ENCODE assay signal across 8 mouse cellular contexts in genomic region chr13:38064854-38065663, GRCm38 (mm10). TPM values are rescaled to one million over a fixed set of nuclear protein-coding genes. Genes with fewer than 3 reads are reported as not detected.
DNase-seq lines count a peak whose midpoint lies in the region; ATAC-seq lines count a peak whose summit lies in the region.

No protein-coding gene starts in this region.

- ATAC-seq in embryonic facial prominence, embryonic 14.5 days (ENCODE audit: low read depth): peak; percentile 26; the same call in 1 of the 2 replicates
- peak; percentile 87 for ATAC-seq in intestine, embryonic 15.5 days
- no peak for ATAC-seq in midbrain, embryonic 14.5 days (ENCODE audit: low FRiP score, low TSS enrichment)
- no peak; the same call in 1 of the 2 replicates for ATAC-seq in monocyte, adult 5-6 weeks (replicated peaks; ENCODE audit: insufficient number of reproducible peaks, low FRiP score, low TSS enrichment, poor library complexity, severe bottlenecking)

- H3K9me3 ChIP-seq in embryonic facial prominence, embryonic 14.5 days (ENCODE audit: control insufficient read depth, low read length): no peaks in the 10 kb centered on the region
- no peaks in the 10 kb centered on the region for H3K9me3 ChIP-seq in intestine, embryonic 15.5 days
- no peaks in the 10 kb centered on the region for H3K9me3 ChIP-seq in limb, embryonic 10.5 days (replicated peaks)
- H3K9me3 ChIP-seq in midbrain, embryonic 14.5 days (ENCODE audit: control insufficient read depth, low read length): no peaks in the 10 kb centered on the region

- no peak overlapping the region for H3K4me2 ChIP-seq in embryonic facial prominence, embryonic 14.5 days (ENCODE audit: low read depth, low read length)
- H3K4me2 ChIP-seq in intestine, embryonic 15.5 days (replicated peaks): no peak overlapping the region
- H3K4me2 ChIP-seq in midbrain, embryonic 14.5 days (ENCODE audit: low read length): no peak overlapping the region

- no peak overlapping the region for H3K27ac ChIP-seq in embryonic facial prominence, embryonic 14.5 days (replicated peaks; ENCODE audit: low read depth, low read length)
- H3K27ac ChIP-seq in intestine, embryonic 15.5 days: no peak overlapping the region
- H3K27ac ChIP-seq in limb, embryonic 10.5 days: no peak overlapping the region
- no peak overlapping the region for H3K27ac ChIP-seq in midbrain, embryonic 14.5 days (replicated peaks; ENCODE audit: low read depth, low read length)

- H3K27me3 ChIP-seq in embryonic facial prominence, embryonic 14.5 days (replicated peaks; ENCODE audit: control insufficient read depth, insufficient read depth, low read length): no peaks in the 10 kb centered on the region
- no peaks in the 10 kb centered on the region for H3K27me3 ChIP-seq in intestine, embryonic 15.5 days (replicated peaks)
- no peaks in the 10 kb centered on the region for H3K27me3 ChIP-seq in limb, embryonic 10.5 days (ENCODE audit: low read depth, poor library complexity, severe bottlenecking)
- H3K27me3 ChIP-seq in midbrain, embryonic 14.5 days (ENCODE audit: control insufficient read depth, insufficient read depth, low read length): no peaks in the 10 kb centered on the region

- peak; percentile 24 for DNase-seq in spleen, postnatal 36 days (ENCODE audit: low spot score in 2 of 2)
- DNase-seq in spleen, adult 12 weeks (ENCODE audit: low spot score): no peak
- DNase-seq in adrenal gland, postnatal 14 days: peak; percentile 59
- DNase-seq in embryonic facial prominence, embryonic 14.5 days (ENCODE audit: low spot score): peak; percentile 76
- peak; percentile 55 for DNase-seq in limb, embryonic 10.5 days (ENCODE audit: low spot score)
- peak; percentile 87 for DNase-seq in midbrain, embryonic 14.5 days

- no peak overlapping the region for H3K9ac ChIP-seq in embryonic facial prominence, embryonic 14.5 days (ENCODE audit: low read depth, low read length)
- no peak overlapping the region for H3K9ac ChIP-seq in intestine, embryonic 15.5 days
- H3K9ac ChIP-seq in midbrain, embryonic 14.5 days (replicated peaks; ENCODE audit: low read length): no peak overlapping the region

- no peaks in the 10 kb centered on the region for H3K4me1 ChIP-seq in embryonic facial prominence, embryonic 14.5 days (ENCODE audit: control insufficient read depth, insufficient read depth, low read length)
- H3K4me1 ChIP-seq in intestine, embryonic 15.5 days (replicated peaks): no peaks in the 10 kb centered on the region
- no peaks in the 10 kb centered on the region for H3K4me1 ChIP-seq in limb, embryonic 10.5 days
- no peaks in the 10 kb centered on the region for H3K4me1 ChIP-seq in midbrain, embryonic 14.5 days (ENCODE audit: control insufficient read depth, insufficient read depth, low read length)

- H3K36me3 ChIP-seq in embryonic facial prominence, embryonic 14.5 days (ENCODE audit: control insufficient read depth, insufficient read depth, low read length): peaks cover 31% of the 10 kb centered on the region
- H3K36me3 ChIP-seq in intestine, embryonic 15.5 days: no peaks in the 10 kb centered on the region
- peaks cover 36% of the 10 kb centered on the region for H3K36me3 ChIP-seq in limb, embryonic 10.5 days
- peaks cover 30% of the 10 kb centered on the region for H3K36me3 ChIP-seq in midbrain, embryonic 14.5 days (ENCODE audit: control insufficient read depth, insufficient read depth, low read length)

- WGBS in embryonic facial prominence, embryonic 14.5 days: 71% methylated on average over 11 of the region's 11 CpGs
- 67% methylated on average over 11 of the region's 11 CpGs for WGBS in intestine, embryonic 15.5 days
- 69% methylated on average over 11 of the region's 11 CpGs for WGBS in limb, embryonic 10.5 days
- 77% methylated on average over 11 of the region's 11 CpGs for WGBS in midbrain, embryonic 14.5 days

- H3K4me3 ChIP-seq in embryonic facial prominence, embryonic 14.5 days (ENCODE audit: low read depth, low read length): no peak overlapping the region
- H3K4me3 ChIP-seq in intestine, embryonic 15.5 days (replicated peaks): no peak overlapping the region
- no peak overlapping the region for H3K4me3 ChIP-seq in limb, embryonic 10.5 days
- H3K4me3 ChIP-seq in midbrain, embryonic 14.5 days (replicated peaks; ENCODE audit: low read depth, low read length): no peak overlapping the region

RNA-seq across cellular contexts. Expression of gene Cage1, which starts 28.2 kb away (rescaled TPM):
- total RNA-seq in adrenal gland, postnatal 14 days (2021): 3.0 and 3.6 TPM in 2 replicates
- polyA plus RNA-seq in embryonic facial prominence, embryonic 14.5 days (2014; fragmentation: Nextera tagmentation; extraction: Ambion mirVana): 0.86 and 1.1 TPM in 2 replicates
- polyA plus RNA-seq in intestine, embryonic 15.5 days (2015; fragmentation: Nextera tagmentation; extraction: Ambion mirVana): 0.62 and 0.89 TPM in 2 replicates
- polyA plus RNA-seq in limb, embryonic 10.5 days (2016; fragmentation: Nextera tagmentation; extraction: Ambion mirVana): 0.78 and 0.96 TPM in 2 replicates
- 2.7 TPM in 2 replicates for polyA plus RNA-seq in midbrain, embryonic 14.5 days (2014; fragmentation: Nextera tagmentation; extraction: Ambion mirVana)
- total RNA-seq in monocyte, adult 5-6 weeks (2017): 0.85 to 1.9 TPM (median 1.0 TPM) in 3 replicates

RNA-seq across cellular contexts. Expression of gene Riok1, which starts 28.3 kb away (rescaled TPM):
- total RNA-seq in adrenal gland, postnatal 14 days (2021): 29.1 and 32.4 TPM in 2 replicates
- 36.9 and 42.4 TPM in 2 replicates for polyA plus RNA-seq in embryonic facial prominence, embryonic 14.5 days (2014; fragmentation: Nextera tagmentation; extraction: Ambion mirVana)
- polyA plus RNA-seq in intestine, embryonic 15.5 days (2015; fragmentation: Nextera tagmentation; extraction: Ambion mirVana): 40.1 and 45.9 TPM in 2 replicates
- polyA plus RNA-seq in limb, embryonic 10.5 days (2016; fragmentation: Nextera tagmentation; extraction: Ambion mirVana): 52.7 and 60.0 TPM in 2 replicates
- 45.0 and 51.1 TPM in 2 replicates for polyA plus RNA-seq in midbrain, embryonic 14.5 days (2014; fragmentation: Nextera tagmentation; extraction: Ambion mirVana)
- total RNA-seq in monocyte, adult 5-6 weeks (2017): 161 to 230 TPM (median 187 TPM) in 3 replicates

Comparison
In these comparisons a context has a peak if more than half of its experiments do, and no peak if none do; other contexts are left out.
1. ATAC-seq: peak in embryonic facial prominence, embryonic 14.5 days (single experiment) and intestine, embryonic 15.5 days (single experiment); none in midbrain, embryonic 14.5 days (single experiment) and monocyte, adult 5-6 weeks (single experiment).